Mouse (Mus musculus): ENCODE results near the gene Tom1l2. TPM values are rescaled to one million over a fixed set of nuclear protein-coding genes. Genes with fewer than 3 reads are reported as not detected.

Tom1l2 gene
- polyA plus RNA-seq, 1 experiment, result 82.1 TPM

DNA sequence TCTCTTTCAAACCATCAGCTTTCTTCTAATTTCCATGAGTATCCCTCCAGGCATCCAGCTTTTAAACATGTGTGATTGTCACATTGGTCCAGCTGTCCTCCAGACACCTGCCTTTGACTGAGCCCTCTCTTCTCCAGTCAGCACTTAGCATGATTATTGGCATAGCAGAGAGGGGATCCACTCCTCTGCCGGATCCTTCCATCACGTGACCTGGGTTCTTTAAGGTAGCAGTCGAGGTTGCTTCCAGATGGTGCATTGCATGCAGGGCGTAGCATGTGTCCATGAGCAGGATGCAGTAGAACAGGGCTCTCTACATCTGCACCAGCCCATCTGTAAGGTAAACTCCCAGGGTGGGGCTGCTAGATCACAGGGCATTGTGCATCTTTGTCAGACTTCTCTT is 16.2 kb upstream of the Tom1l2 start:
- DNase-seq (ENCODE audit: low read depth), result no peak
- TF ChIP-seq CTCF (IDR thresholded peaks at IDR 0.05; ENCODE audit: borderline replicate concordance, extremely low read depth, insufficient read depth, insufficient read length), result no peak
- TF ChIP-seq POLR2A (IDR thresholded peaks at IDR 0.05; ENCODE audit: borderline replicate concordance, extremely low read depth, insufficient read depth, insufficient read length, poor library complexity, severe bottlenecking), result no peak

DNA sequence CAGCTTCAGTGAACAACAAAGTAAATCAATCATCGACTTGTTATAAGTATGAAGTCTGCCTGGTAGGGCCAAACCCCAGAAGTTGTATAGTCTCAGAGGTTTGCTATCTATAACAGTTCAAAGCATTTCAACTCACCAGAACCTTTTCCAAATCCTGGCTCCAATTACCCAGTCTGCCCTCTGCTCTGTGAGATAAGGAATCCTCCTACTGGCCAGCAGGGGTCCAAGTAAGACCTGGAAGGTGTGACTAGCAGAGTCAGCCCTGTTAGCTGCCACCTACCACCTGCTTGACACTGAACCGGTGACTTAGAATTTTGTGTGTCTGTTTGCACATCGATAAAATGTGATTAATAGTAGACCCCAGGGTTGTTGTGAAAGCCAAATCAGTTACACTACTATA is 14.6 kb upstream of the Tom1l2 start:
- TF ChIP-seq CTCF (IDR thresholded peaks at IDR 0.05; ENCODE audit: borderline replicate concordance, extremely low read depth, insufficient read depth, insufficient read length), result no peak
- TF ChIP-seq POLR2A (IDR thresholded peaks at IDR 0.05; ENCODE audit: borderline replicate concordance, extremely low read depth, insufficient read depth, insufficient read length, poor library complexity, severe bottlenecking), result no peak
- DNase-seq (ENCODE audit: low read depth), result no peak

DNA sequence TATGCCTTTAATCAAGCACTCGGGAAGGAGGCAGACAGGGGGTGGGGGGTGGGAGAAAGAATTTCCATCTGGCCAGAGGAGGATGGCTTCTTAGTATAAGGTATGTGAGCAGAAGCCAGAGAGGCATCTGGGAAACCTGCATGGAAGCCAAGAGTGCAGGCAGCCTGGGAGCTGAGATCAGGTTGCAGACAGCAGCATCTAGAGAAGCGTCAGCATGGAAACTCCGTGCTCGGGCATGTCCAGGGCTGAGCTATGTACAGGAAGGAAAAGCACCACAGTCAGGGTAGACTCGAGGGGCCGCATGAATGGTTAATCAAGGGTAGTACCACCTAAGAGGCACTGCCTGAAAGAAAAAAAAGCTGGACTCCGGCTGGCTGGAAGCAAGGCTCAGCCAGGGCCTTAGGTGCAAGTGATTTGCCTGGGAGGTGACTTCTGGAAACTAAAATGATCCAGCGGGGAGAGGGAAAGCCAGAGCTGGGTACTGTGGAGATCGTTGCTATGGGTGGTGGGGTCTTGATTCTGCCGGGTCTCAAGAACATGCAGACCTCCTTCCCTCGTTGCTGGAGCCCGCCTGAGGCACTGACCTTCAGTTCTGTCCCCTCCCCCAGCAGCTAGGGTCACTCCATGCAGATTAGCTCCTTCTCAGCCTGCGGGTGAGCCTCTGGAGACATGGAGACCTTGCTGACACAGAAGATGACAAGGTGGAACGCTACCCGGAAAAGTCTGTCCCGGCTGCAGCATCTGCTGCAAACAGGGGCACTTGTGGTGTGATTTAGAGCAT is 13.7 kb upstream of the Tom1l2 start:
- TF ChIP-seq POLR2A (IDR thresholded peaks at IDR 0.05; ENCODE audit: borderline replicate concordance, extremely low read depth, insufficient read depth, insufficient read length, poor library complexity, severe bottlenecking) (no peak), CTCF (IDR thresholded peaks at IDR 0.05; ENCODE audit: borderline replicate concordance, extremely low read depth, insufficient read depth, insufficient read length) (no peak)
- no peak for DNase-seq (ENCODE audit: low read depth)

DNA sequence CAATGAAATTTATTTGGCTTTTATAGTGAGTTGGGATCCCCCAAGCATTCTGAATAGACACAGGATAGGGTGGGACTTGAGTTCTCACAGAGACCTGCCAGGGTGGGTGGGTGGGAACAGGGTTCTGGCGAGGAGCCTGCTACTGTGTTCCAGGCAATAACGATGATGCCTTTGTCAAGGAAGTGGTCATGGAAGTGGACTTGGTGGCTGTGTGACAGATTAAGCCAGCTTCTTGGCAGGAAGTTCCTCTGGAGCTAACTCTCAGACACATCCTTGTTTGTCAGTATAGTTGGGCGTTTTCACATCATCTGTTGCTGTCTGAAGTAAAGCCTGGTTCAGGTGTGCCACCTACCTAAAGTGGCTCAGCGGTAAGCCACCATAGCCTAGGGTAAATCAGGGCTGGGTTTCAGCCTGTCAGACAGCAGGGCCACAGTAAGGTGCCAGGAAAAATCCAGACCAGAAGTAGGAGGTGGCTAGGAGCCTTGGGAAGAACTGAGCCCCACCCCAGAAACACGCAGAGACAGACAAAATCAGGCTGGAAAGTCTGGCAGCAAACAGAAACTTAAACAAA is 8.0 kb upstream of the Tom1l2 start:
- TF ChIP-seq CTCF (IDR thresholded peaks at IDR 0.05; ENCODE audit: borderline replicate concordance, extremely low read depth, insufficient read depth, insufficient read length), result no peak
- TF ChIP-seq POLR2A (IDR thresholded peaks at IDR 0.05; ENCODE audit: borderline replicate concordance, extremely low read depth, insufficient read depth, insufficient read length, poor library complexity, severe bottlenecking), result no peak
- DNase-seq (ENCODE audit: low read depth), result no peak

DNA sequence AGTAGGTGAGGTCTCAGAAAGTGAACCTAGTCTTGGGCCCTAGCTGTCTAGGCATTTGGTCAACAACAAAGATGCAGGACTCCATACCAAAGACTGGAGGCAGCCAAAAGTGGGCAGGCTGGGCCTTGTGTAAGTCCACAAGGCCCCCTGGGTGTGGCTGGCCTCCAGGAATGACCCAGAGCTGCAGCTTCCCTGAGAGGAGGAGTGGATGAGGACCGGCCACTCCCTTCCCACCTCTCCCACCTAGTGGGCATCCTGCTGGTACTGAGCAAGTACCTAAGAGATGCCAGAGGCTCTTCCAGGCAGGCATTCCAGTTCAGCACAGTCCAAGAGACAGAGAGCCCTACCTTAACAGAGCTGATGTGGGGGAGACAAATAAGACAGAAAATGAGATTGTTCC is 7.2 kb upstream of the Tom1l2 start:
- no peak for TF ChIP-seq CTCF (IDR thresholded peaks at IDR 0.05; ENCODE audit: borderline replicate concordance, extremely low read depth, insufficient read depth, insufficient read length)
- no peak for TF ChIP-seq POLR2A (IDR thresholded peaks at IDR 0.05; ENCODE audit: borderline replicate concordance, extremely low read depth, insufficient read depth, insufficient read length, poor library complexity, severe bottlenecking)
- no peak for DNase-seq (ENCODE audit: low read depth)

DNA sequence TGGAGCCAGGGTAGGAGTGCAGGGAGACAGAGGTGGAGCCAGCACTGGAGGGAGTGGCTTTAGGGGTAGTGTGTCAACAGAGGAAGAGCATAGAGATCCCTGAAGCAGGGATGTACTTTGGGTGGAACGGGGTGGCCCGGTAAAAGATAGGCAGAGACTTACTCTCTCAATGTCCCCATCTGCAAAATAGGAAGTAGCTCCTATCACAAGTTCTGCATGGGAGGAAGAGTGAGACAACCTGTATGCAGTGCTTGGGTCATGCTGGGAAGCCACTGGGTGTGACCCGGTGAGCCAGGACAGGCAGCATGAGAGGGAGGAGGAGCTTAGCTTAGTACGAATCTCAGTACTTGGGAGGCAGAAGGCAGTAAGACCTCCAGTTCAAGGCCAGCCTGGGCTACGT is 6.4 kb upstream of the Tom1l2 start:
- TF ChIP-seq POLR2A (IDR thresholded peaks at IDR 0.05; ENCODE audit: borderline replicate concordance, extremely low read depth, insufficient read depth, insufficient read length, poor library complexity, severe bottlenecking) (no peak), CTCF (IDR thresholded peaks at IDR 0.05; ENCODE audit: borderline replicate concordance, extremely low read depth, insufficient read depth, insufficient read length) (no peak)
- no peak for DNase-seq (ENCODE audit: low read depth)

DNA sequence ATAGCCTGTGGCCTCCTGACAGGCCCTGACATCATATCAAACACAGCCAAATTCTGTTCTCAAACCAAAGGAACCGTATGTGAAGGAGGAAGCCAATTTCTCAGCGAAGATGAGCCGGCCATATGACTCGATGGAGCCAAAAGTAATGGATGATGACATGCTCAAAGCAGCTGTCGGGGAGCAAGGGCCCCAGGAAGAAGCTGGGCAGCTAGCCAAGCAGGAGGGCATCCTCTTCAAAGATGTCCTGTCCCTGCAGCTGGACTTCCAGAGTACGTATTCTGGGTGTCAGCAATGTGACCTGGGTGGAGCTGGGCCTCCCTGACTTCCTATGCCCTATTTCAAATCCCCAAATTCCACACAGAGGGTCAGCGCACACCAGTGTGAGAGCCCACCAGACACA is 5.8 kb upstream of the Tom1l2 start:
- DNase-seq (ENCODE audit: low read depth), result no peak
- TF ChIP-seq CTCF (IDR thresholded peaks at IDR 0.05; ENCODE audit: borderline replicate concordance, extremely low read depth, insufficient read depth, insufficient read length) (no peak), POLR2A (IDR thresholded peaks at IDR 0.05; ENCODE audit: borderline replicate concordance, extremely low read depth, insufficient read depth, insufficient read length, poor library complexity, severe bottlenecking) (no peak)

DNA sequence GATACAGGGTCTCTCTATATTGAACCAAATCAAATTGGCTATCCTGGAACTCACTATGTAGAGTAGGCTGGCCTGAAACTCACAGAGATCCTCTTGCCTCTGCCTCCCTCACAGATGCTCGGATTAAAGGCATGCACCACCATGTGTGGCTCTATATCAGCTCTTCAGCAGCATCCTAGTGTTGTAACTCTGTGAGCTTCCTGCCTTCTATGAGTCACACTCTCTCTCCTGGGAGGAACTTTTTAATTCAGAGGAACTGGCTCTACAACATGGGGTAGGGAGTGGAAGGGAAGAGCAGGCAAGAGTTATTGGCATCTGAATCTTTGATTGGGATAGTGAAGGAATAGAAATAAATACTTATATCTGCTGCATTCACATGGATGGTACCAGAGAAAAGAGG is 4.4 kb upstream of the Tom1l2 start:
- DNase-seq (ENCODE audit: low read depth), result no peak
- TF ChIP-seq POLR2A (IDR thresholded peaks at IDR 0.05; ENCODE audit: borderline replicate concordance, extremely low read depth, insufficient read depth, insufficient read length, poor library complexity, severe bottlenecking) (no peak), CTCF (IDR thresholded peaks at IDR 0.05; ENCODE audit: borderline replicate concordance, extremely low read depth, insufficient read depth, insufficient read length) (no peak)

DNA sequence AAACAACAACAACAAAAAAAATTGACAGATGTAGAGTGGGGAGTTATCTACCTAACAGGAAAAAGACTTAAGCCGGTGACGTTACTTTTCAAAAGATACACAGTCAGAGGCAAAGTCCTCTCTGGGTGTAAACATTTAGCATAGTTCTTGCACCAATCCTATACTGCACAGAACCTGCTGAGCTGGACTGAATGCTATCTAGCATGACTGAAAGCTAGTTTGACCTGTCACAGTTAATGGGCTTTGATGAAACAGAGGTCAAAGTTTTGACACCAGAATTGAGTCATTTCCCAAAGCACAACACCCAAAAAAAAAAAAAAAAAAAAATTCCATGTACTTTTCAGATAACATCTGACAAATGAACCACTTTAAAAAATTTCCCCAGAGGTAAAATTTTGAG is 3.2 kb upstream of the Tom1l2 start:
- no peak for DNase-seq (ENCODE audit: low read depth)
- TF ChIP-seq POLR2A (IDR thresholded peaks at IDR 0.05; ENCODE audit: borderline replicate concordance, extremely low read depth, insufficient read depth, insufficient read length, poor library complexity, severe bottlenecking), result no peak
- no peak for TF ChIP-seq CTCF (IDR thresholded peaks at IDR 0.05; ENCODE audit: borderline replicate concordance, extremely low read depth, insufficient read depth, insufficient read length)

DNA sequence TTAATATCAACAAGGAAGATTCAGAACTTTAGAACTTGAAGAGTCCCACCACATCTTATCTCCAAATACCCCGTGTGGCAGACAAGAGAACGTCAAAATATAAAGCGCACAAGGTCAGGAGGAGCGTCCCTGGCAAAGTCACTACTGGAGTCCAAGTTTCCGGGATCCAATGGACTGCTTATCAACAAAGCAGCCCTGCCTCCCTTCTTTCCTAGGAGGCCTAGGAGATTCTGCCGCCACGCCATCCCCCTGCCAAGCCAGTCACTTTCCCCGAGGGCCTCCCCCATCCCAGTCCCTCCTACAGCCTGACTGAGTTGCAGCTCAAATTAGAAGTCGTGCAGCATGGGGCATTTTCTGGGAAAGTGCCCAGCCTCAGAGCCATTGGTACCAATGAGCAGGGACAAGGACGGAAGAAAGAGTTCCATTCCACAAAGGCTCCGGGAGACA is 757 bp downstream of the Tom1l2 start:
- DNase-seq (ENCODE audit: low read depth), result peak; percentile 27

DNA sequence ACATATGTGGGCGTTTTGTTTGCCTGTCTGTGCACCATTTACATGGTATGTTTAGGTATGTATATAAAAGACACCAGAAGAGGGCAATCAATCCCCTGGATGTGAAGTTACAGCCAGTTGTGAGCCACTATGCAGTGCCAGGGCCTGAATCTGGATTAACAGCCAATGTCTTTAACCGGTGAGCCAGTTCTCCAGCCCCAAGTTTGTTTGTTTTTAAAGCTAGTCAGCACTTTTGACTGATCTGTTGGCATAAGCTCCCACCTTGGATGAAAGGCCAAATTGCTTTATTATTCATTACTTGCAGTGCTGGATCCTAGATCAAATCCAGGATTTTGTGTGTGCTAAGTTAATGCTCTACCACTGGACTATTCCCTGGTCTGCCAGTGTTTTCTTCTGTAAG is 1.3 kb downstream of the Tom1l2 start:
- TF ChIP-seq POLR2A (IDR thresholded peaks at IDR 0.05; ENCODE audit: borderline replicate concordance, extremely low read depth, insufficient read depth, insufficient read length, poor library complexity, severe bottlenecking), result no peak
- peak; percentile 12 for DNase-seq (ENCODE audit: low read depth)

More for the DNA sequence above, 757 bp downstream of the Tom1l2 start:
- TF ChIP-seq CTCF (IDR thresholded peaks at IDR 0.05; ENCODE audit: borderline replicate concordance, extremely low read depth, insufficient read depth, insufficient read length) (no peak), POLR2A (IDR thresholded peaks at IDR 0.05; ENCODE audit: borderline replicate concordance, extremely low read depth, insufficient read depth, insufficient read length, poor library complexity, severe bottlenecking) (no peak)

DNA sequence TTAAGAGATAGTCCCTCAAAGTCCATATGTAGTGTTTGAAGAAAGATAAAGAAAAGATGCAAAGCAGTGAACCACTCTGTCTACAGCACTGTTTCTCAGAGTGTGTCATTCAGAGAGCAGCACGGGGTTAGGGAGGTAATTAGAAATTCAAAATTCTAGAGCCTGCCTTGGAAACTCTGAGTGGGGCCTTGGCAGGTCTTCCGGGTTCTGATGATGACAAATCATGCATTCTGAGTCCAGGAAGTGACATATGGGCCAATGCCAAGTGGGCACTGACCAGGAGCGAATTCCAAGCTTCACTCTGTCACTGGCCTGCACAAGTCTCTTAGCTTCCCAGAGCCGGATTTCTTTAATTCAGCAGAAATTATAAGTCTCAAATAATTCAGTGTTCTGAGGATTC is 6.2 kb downstream of the Tom1l2 start:
- DNase-seq (ENCODE audit: low read depth), result peak; percentile 18
- TF ChIP-seq POLR2A (IDR thresholded peaks at IDR 0.05; ENCODE audit: borderline replicate concordance, extremely low read depth, insufficient read depth, insufficient read length, poor library complexity, severe bottlenecking) (no peak), CTCF (IDR thresholded peaks at IDR 0.05; ENCODE audit: borderline replicate concordance, extremely low read depth, insufficient read depth, insufficient read length) (no peak)

Data from brain, embryonic 14.5 days (tissue).